Mouse (Mus musculus): Measurements from ENCODE around the gene Osbpl7.

- TF ChIP-seq RAD21 (IDR thresholded peaks at IDR 0.05; ENCODE audit: low read depth, low read length) (no peak), USF1 (IDR thresholded peaks at IDR 0.05; ENCODE audit: low read depth, low read length) (no peak), ZNF384 (IDR thresholded peaks at IDR 0.05; ENCODE audit: low read depth, low read length) (no peak), CTCF (conservative IDR thresholded peaks at IDR 0.05 in 1 of 2, IDR thresholded peaks at IDR 0.05 in 1 of 2; ENCODE audit: low read depth in 2 of 2, low read length in 2 of 2) (no peak)
Measured at GRCm38 (mm10) chr11:97066656-97067360, 16.4 kb downstream of the Osbpl7 start.

All from CH12.LX (cell line).